Mouse (Mus musculus): ENCODE measurements around the gene Mpi. TPM values are rescaled to one million over a fixed set of nuclear protein-coding genes. Genes with fewer than 3 reads are reported as not detected.

The Mpi gene
- polyA plus RNA-seq (2015; fragmentation: Nextera tagmentation; extraction: Ambion mirVana) = 34.5 and 35.9 TPM in 2 replicates

- 0% methylated on average over 28 of the region's 28 CpGs for WGBS
- H3K27me3 ChIP-seq (ENCODE audit: insufficient read depth, low read length) = no peaks in the 10 kb centered on the region
- no peak within 1 kb of the TSS for H3K27ac ChIP-seq
- no peaks in the 10 kb centered on the region for H3K9me3 ChIP-seq (replicated peaks; ENCODE audit: low read length)
- ATAC-seq (replicated peaks; ENCODE audit: low FRiP score, low read depth) = peak; percentile 22; the same call in 1 of the 2 replicates
- H3K4me3 ChIP-seq (replicated peaks; ENCODE audit: low read depth, low read length) = peak within 1 kb of the TSS; percentile 62
- peaks cover 16% of the 10 kb centered on the region for H3K36me3 ChIP-seq (ENCODE audit: insufficient read depth, low read length)
- peak within 1 kb of the TSS; percentile 75 for H3K4me2 ChIP-seq (ENCODE audit: low read length)
- peak; percentile 79 for DNase-seq (ENCODE audit: low spot score)
- no peak for TF ChIP-seq CTCF (IDR thresholded peaks at IDR 0.05; ENCODE audit: low read depth)
- peak within 1 kb of the TSS; percentile 72 for H3K9ac ChIP-seq (ENCODE audit: low read depth, low read length)
- peaks cover 7% of the 10 kb centered on the region; the same call in 1 of the 2 replicates for H3K4me1 ChIP-seq (replicated peaks; ENCODE audit: insufficient read depth, low read length)
Observed at GRCm38 (mm10) chr9:57552139-57552887, at the start of gene Mpi. TSS of gene Mpi (minus strand) at chr9:57552763.

GRCm38 (mm10) chr9:57602098-57602497 is 49.5 kb upstream of the Mpi start:
- WGBS = 55% methylated on average over 8 of the region's 8 CpGs
- Histone ChIP-seq H3K9ac (ENCODE audit: low read depth, low read length) (no peak overlapping the region), H3K4me2 (ENCODE audit: low read length) (no peak overlapping the region), H3K27me3 (ENCODE audit: insufficient read depth, low read length) (no peaks in the 10 kb centered on the region), H3K27ac (no peak overlapping the region), H3K4me3 (replicated peaks; ENCODE audit: low read depth, low read length) (no peak overlapping the region), H3K36me3 (ENCODE audit: insufficient read depth, low read length) (no peaks in the 10 kb centered on the region), H3K4me1 (replicated peaks; ENCODE audit: insufficient read depth, low read length) (0 out of 2 replicates have a peak, but pooled peaks cover 13% of the 10 kb centered on the region), H3K9me3 (replicated peaks; ENCODE audit: low read length) (no peaks in the 10 kb centered on the region)
- no peak for TF ChIP-seq CTCF (IDR thresholded peaks at IDR 0.05; ENCODE audit: low read depth)
- DNase-seq (ENCODE audit: low spot score) (no peak), ATAC-seq (replicated peaks; ENCODE audit: low FRiP score, low read depth) (no peak)

DNA sequence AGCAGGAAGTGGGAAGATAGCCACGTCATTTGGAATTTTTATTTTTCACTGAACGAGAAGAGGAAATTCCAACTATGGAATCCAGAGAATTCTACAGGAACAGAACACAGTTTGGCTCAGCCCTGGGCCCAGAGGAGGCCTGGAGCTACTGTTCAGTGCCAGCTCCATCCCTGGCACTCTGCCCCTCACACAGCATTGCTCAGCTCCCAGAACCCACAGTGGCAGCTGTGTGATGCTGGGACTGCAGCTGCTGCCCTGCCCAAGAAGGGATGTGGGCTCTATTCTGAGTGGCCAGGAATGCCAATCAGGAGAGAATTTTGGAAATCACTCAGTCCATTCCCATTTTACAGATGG is 48.8 kb upstream of the Mpi start:
- ATAC-seq (replicated peaks; ENCODE audit: low FRiP score, low read depth) (no peak), DNase-seq (ENCODE audit: low spot score) (peak; percentile 21)
- H3K9me3 ChIP-seq (replicated peaks; ENCODE audit: low read length) = no peaks in the 10 kb centered on the region
- 39% methylated on average over 2 of the region's 2 CpGs for WGBS
- H3K36me3 ChIP-seq (ENCODE audit: insufficient read depth, low read length) = no peaks in the 10 kb centered on the region
- 0 out of 2 replicates have a peak, but pooled peaks cover 13% of the 10 kb centered on the region for H3K4me1 ChIP-seq (replicated peaks; ENCODE audit: insufficient read depth, low read length)
- no peak overlapping the region for H3K27ac ChIP-seq
- H3K4me3 ChIP-seq (replicated peaks; ENCODE audit: low read depth, low read length) = no peak overlapping the region
- no peak overlapping the region for H3K4me2 ChIP-seq (ENCODE audit: low read length)
- no peak overlapping the region for H3K9ac ChIP-seq (ENCODE audit: low read depth, low read length)
- no peak for TF ChIP-seq CTCF (IDR thresholded peaks at IDR 0.05; ENCODE audit: low read depth)
- no peaks in the 10 kb centered on the region for H3K27me3 ChIP-seq (ENCODE audit: insufficient read depth, low read length)

DNA sequence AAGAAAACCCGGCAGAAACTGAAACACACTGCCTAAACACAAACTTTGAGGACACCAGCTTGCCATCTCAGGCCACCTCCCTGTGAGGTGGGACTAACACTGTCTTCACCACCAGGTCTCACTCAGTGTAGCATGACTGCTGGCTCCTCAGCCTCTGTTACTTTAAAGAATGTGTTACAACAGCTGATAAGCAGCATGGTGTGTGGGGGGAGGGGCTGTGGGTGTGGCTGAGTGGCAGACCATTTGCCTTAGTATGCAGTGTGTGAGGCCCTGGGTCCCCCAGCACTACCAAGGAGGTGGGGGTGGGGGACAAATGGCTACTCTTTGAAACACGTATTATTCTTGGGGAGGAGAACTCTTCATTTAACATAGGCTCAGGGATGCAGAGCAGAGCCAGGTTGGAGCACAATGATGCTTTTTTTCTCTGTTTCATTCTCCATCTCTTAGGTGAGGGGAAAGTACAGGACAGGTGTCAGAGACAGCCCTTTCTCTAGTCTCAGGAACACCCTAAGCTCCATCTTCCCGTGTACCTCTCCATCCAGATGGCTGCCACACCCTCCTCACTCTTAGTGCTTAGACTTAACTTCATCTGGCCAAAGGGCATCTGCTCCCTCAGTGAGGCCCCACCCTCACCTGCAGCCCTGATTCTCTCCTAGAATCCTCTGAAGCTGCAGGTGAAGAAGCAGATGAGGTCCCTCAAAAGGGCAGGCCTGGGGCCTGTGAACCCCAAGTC is 48.2 kb upstream of the Mpi start:
- no peak for TF ChIP-seq CTCF (IDR thresholded peaks at IDR 0.05; ENCODE audit: low read depth)
- ATAC-seq (replicated peaks; ENCODE audit: low FRiP score, low read depth) (0 out of 2 replicates have a peak, but pooled peaks have one; percentile 34), DNase-seq (ENCODE audit: low spot score) (peak; percentile 14)
- Histone ChIP-seq H3K9me3 (replicated peaks; ENCODE audit: low read length) (no peaks in the 10 kb centered on the region), H3K4me1 (replicated peaks; ENCODE audit: insufficient read depth, low read length) (0 out of 2 replicates have a peak, but pooled peaks cover 13% of the 10 kb centered on the region), H3K4me2 (ENCODE audit: low read length) (no peak overlapping the region), H3K4me3 (replicated peaks; ENCODE audit: low read depth, low read length) (no peak overlapping the region), H3K27ac (no peak overlapping the region), H3K36me3 (ENCODE audit: insufficient read depth, low read length) (no peaks in the 10 kb centered on the region), H3K9ac (ENCODE audit: low read depth, low read length) (no peak overlapping the region), H3K27me3 (ENCODE audit: insufficient read depth, low read length) (no peaks in the 10 kb centered on the region)
- 12% methylated on average over 3 of the region's 3 CpGs for WGBS

- no peak overlapping the region for H3K27ac ChIP-seq
- peak; percentile 50; the same call in 1 of the 2 replicates for ATAC-seq (replicated peaks; ENCODE audit: low FRiP score, low read depth)
Observed at GRCm38 (mm10) chr9:57598851-57599563, 46.4 kb upstream of the Mpi start.

GRCm38 (mm10) chr9:57597929-57598382 is 45.4 kb upstream of the Mpi start:
- Histone ChIP-seq H3K4me3 (replicated peaks; ENCODE audit: low read depth, low read length) (no peak overlapping the region), H3K27me3 (ENCODE audit: insufficient read depth, low read length) (no peaks in the 10 kb centered on the region), H3K9me3 (replicated peaks; ENCODE audit: low read length) (no peaks in the 10 kb centered on the region), H3K4me2 (ENCODE audit: low read length) (no peak overlapping the region), H3K36me3 (ENCODE audit: insufficient read depth, low read length) (peaks cover 9% of the 10 kb centered on the region; the same call in 1 of the 2 replicates), H3K9ac (ENCODE audit: low read depth, low read length) (no peak overlapping the region), H3K4me1 (replicated peaks; ENCODE audit: insufficient read depth, low read length) (0 out of 2 replicates have a peak, but pooled peaks cover 16% of the 10 kb centered on the region), H3K27ac (no peak overlapping the region)
- DNase-seq (ENCODE audit: low spot score) (no peak), ATAC-seq (replicated peaks; ENCODE audit: low FRiP score, low read depth) (no peak)
- TF ChIP-seq CTCF (IDR thresholded peaks at IDR 0.05; ENCODE audit: low read depth) = no peak
- WGBS = 21% methylated on average over 4 of the region's 4 CpGs

More at GRCm38 (mm10) chr9:57598851-57599563, 46.4 kb upstream of the Mpi start:
- TF ChIP-seq CTCF (IDR thresholded peaks at IDR 0.05; ENCODE audit: low read depth) = no peak
- Histone ChIP-seq H3K9me3 (replicated peaks; ENCODE audit: low read length) (no peaks in the 10 kb centered on the region), H3K4me2 (ENCODE audit: low read length) (no peak overlapping the region), H3K9ac (ENCODE audit: low read depth, low read length) (no peak overlapping the region), H3K4me1 (replicated peaks; ENCODE audit: insufficient read depth, low read length) (0 out of 2 replicates have a peak, but pooled peaks cover 14% of the 10 kb centered on the region), H3K27me3 (ENCODE audit: insufficient read depth, low read length) (no peaks in the 10 kb centered on the region), H3K36me3 (ENCODE audit: insufficient read depth, low read length) (peaks cover 9% of the 10 kb centered on the region; the same call in 1 of the 2 replicates), H3K4me3 (replicated peaks; ENCODE audit: low read depth, low read length) (no peak overlapping the region)
- 53% methylated on average over 8 of the region's 8 CpGs for WGBS
- DNase-seq (ENCODE audit: low spot score) = no peak

Data from kidney, postnatal 0 days (tissue).